Mouse (Mus musculus): ENCODE data around the gene Spag17. TPM values are rescaled to one million over a fixed set of nuclear protein-coding genes. Genes with fewer than 3 reads are reported as not detected.

Gene Spag17
- total RNA-seq, 2 experiments from 2014 or later = 0.07 to 0.22 TPM

DNA sequence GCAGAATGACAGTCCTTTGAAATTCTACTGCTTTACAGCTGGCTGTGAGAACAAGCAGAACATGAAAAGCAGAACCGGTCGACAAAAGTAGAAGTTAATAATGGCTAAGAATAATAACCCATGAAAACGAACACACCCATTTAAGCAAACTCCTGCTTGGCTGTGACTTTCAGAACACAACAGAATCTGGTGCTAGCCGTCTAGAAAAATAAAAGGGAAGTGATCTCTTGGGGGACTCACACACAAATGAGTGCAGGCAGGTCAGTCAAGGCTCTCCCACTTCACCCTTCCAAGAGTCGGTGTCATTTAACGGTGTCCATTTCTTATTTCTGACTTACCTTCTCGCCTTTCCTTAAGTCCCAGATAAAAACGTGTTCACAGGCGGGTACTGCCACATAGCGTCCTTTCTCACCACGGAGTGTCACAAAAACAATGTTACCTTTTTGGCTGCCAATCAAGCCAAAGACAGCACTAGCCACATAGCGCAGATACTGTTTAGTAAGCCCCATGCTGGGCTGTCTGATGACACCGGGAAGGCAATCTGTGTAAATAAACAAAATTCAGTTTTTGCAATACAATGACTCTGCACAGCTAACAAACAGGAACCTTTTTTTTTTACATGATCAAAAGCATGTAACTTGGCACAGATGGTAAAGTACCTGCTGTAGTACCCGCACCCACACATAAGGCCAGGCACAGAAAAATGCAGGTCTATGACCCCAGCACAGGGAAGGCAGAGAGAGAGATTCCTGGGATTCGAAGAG, 275.7 kb downstream of the Spag17 start:
- intact Hi-C loops (cut with DNase I) = no loop called here
- no peak for DNase-seq (ENCODE audit: low spot score in 2 of 2)

DNA sequence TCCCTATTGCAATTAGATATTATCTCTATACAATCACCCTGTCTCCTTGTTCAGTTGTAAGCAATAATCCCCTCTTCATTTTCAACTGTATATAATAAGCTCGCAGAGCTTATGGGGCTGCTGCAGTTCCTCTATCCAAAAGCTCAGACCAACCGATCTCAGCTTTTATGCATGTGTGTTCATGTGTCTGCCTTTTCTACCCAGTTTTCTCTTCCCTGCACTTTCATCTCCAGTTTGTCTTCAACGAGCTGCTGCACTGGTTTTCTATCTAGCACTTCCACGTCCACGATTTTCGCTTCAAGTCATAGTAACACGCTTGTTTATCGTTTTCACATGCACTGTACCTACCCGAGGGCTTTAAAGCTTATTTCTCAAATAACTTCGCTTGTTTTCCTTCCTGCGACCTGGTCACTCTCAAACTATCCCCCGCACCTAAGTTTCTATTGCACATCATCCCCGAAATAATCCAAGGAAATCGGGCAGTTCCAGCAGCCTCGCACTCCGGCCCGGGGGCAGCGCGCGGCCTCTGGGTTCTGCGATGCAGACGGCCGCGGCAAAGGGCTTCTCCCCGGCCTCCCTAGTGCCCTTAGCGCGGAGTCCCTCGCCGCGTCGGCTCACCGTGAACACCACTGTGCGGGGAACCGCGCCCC, 276.6 kb downstream of the Spag17 start:
- no peak for DNase-seq (ENCODE audit: low spot score in 2 of 2)
- intact Hi-C loops (cut with DNase I) = no loop called here

DNA sequence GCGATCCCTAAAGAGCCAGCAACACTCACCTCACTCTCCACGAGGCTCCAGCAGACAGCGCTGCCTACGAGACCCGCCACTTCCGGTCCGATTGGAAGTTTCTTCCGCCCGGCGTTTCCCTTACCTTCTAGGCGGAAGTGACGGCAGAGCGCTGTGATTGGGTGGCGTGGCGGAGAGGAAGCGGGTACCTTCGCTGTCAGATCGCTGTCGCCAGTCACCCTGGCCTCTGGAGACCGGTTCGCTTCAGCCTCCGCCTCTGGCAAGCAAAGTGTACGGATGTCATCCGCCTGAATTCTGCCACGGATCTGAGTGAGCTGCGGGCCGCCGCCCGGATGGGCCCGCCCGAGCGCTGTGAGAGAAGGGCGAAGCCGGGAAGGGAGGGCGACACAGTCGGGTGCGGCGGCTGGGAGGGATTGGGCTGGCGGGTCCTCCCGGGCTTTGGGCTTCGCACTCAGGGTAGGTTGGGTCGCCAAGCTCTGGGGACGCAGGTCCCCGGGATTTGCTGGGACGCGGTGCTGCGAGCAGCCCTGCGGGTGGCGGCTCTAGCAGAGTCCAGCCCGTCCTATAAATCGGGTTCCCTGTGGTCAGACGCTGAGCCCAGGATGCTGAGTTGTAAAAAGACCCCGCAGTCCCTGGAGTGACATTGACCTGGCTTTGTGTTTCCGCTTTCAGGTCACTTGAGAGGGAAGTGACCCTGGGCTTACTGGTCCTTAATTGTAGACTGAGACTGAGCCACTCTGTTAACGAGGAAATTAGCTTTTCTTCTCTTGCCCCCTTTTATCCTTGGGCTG, 277.3 kb downstream of the Spag17 start, which contains the start of the genes Gdap2 and Wdr3:
Gdap2 (plus strand) TSS at position 67 of the 791 bp plus-strand sequence.
Wdr3 (minus strand) TSS at position 93 of the 791 bp plus-strand sequence.
- intact Hi-C loops (cut with DNase I) = no loop called here
- peak; percentile 95 for DNase-seq (ENCODE audit: low spot score in 2 of 2)

DNA sequence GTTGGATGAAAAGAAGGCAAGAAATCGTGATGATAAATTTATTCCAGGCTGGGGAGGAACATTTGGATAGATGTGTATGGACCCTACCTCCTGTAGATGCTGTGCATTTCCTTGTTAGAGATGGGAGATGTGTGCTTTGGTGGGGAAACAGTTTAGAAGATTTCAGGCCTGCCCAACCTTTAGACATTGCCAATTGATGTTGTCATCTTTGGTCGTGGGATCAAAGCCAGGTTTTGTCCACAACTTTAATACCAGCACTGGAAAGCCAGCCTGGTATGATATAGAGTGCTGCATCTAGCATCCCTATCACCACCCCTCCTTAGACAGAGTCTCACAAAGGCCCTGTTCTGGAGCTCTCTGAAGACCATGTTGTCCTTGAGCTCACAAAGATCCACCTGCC, 278.4 kb downstream of the Spag17 start:
- intact Hi-C loops (cut with DNase I) = no loop called here
- DNase-seq (ENCODE audit: low spot score in 2 of 2) = no peak

DNA sequence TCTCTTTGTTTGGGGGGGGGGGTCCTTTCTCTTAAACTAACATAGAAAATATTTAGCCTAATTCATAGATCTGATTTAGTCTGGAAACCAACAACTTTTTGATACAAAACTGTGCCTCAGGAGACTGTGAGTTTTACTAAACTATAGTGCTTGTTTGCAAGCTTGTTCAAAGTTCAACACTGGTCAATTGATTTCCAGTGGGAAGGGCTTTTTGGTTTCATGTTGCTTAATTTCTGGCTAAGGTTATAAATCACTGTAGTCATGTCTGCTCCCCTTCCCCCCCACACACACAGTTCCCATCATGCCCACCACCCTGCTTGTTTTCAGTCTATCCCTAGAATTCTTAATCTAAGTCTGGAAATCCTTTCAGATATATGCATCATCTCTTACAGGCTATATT, 279.8 kb downstream of the Spag17 start:
- intact Hi-C loops (cut with DNase I) = no loop called here
- DNase-seq (ENCODE audit: low spot score in 2 of 2) = no peak

DNA sequence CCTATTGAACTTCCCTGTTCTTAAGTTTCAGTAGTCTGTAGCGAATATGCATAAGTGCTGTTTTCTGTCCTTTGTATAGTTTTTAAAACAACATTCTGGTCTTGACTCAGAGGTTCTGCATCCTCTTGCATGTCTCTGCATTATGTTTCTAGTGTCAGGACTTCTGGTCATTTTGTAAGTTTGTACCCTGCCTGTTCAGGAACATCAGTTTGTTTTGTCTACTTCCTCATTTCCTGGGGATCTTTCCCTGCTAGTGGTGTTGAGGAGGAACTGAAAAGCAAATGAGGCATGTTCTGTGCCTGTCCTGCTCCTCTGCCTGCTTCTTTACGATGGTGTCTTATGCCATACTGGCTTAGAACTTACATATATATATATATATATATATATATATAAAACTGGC, 290.8 kb downstream of the Spag17 start:
- no peak for DNase-seq (ENCODE audit: low spot score in 2 of 2)
- intact Hi-C loops (cut with DNase I) = no loop called here

DNA sequence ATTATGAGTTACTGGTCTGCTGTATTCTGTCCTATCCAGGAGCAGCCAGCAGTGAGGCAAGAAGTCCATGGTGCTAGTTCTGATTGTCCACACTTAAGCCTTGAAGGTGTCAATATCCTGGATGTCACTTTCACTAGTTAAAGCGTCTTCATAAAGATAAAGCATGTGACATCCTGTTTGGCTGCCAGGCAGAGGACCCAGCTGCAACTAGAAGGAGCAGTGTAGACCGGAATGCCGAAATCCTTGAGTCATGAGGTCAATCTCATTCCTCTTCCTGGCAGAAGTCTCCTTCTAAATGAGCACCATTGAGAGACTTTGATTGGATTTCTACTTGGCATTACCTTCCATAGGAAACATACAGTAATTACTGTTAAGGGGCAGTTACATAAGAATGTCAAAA, 295.3 kb downstream of the Spag17 start:
- intact Hi-C loops (cut with DNase I) = loop anchor here (10.0 kb wide), 1 partner anchor 504 kb away; the partner anchor contains the start of gene Man1a2

DNA sequence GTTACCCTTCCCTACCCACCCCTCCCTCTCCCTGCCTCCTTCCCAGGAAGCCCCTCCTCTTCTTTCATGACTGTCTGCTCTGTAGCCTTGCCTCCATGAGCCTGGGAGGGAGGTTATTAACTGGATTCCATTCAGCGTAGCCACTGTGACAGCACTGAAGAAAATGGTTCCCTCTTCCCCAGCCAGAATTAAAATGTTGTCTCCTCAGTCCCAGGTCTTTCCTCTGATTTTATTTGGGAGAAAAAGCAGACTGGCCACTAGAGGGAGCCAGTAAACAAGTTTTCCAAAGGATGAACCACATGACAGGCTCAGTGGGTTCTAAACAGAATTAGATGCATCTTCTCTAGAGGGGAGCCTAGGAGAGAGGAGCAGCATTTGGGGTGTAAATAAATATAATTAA, 304.2 kb downstream of the Spag17 start:
- intact Hi-C loops (cut with DNase I) = loop anchor here (5.0 to 10.0 kb wide), 2 partner anchors 378 to 495 kb away; partner anchors contain the start of gene Man1a2
- peak; percentile 26 to 65 for DNase-seq (ENCODE audit: low spot score in 2 of 2)

More for the DNA sequence above, 295.3 kb downstream of the Spag17 start:
- DNase-seq (ENCODE audit: low spot score in 2 of 2) = no peak

DNA sequence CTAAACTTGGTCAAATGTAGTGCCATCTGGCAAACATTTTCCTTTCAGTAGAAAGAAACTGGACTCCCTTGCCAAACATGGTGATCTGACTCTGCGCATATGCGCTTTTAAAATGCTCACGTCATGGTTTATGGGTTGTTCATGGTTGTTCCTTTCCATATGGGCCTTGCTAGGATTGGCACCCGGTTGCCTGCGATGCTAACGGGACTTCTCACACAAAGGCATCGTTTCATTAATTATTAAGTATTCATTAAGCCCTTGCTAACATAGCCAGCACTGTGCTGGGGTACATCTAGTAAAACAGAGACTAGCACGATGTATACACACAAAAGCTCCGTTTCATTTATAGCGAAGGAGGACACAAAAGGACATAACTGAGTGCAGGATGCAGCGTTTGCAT, 304.7 kb downstream of the Spag17 start:
- intact Hi-C loops (cut with DNase I) = loop anchor here (5.0 to 10.0 kb wide), 2 partner anchors 377 to 495 kb away; partner anchors contain the start of gene Man1a2
- no peak for DNase-seq (ENCODE audit: low spot score in 2 of 2)
